Mouse (Mus musculus): Measurements from ENCODE around the gene Cox4i2.

Gene Cox4i2

GRCm38 (mm10) chr2:152799954-152800761, 46.2 kb downstream of the Cox4i2 start:
- in situ Hi-C loops (cut with MboI, MseI) = no loop called here

DNA sequence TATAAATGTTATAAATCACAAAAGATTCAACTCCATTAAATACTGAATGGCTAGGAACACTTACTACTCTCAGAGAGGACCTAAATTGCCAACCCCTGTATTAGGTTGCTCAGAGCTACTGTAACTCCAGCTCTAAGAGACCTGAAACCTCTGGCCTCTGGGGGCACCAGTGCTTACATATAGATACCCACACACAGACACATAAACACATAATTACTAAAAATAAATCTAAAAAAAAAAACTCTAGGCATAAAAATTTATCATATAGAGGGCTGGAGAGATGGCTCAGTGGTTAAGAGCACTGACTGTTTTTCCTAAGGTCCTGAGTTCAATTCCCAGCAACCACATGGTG, 46.8 kb downstream of the Cox4i2 start:
- in situ Hi-C loops (cut with MboI, MseI) = no loop called here

DNA sequence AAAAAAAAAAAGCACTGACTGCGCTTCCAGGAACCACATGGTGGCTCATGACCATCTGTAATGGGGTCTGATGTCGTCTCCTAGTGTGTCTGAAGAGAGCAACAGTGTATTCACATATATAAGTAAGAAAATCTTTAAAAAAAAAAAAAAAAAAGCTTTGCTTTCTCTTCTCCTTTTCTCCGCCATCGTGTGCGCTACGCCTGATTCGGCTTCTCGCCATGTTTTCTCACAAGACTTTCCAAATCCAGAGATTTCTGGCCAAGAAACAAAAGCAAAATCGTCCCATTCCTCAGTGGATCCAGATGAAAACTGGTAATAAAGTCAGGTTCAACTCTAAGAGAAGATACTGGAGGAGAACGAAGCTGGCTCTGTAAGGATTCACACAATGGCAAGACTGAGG, 48.3 kb downstream of the Cox4i2 start:
- in situ Hi-C loops (cut with MboI, MseI) = no loop called here

- in situ Hi-C loops (cut with MboI, MseI) = no loop called here
These were observed 49.1 kb downstream of the Cox4i2 start for GRCm38 (mm10) chr2:152803081-152803480.

DNA sequence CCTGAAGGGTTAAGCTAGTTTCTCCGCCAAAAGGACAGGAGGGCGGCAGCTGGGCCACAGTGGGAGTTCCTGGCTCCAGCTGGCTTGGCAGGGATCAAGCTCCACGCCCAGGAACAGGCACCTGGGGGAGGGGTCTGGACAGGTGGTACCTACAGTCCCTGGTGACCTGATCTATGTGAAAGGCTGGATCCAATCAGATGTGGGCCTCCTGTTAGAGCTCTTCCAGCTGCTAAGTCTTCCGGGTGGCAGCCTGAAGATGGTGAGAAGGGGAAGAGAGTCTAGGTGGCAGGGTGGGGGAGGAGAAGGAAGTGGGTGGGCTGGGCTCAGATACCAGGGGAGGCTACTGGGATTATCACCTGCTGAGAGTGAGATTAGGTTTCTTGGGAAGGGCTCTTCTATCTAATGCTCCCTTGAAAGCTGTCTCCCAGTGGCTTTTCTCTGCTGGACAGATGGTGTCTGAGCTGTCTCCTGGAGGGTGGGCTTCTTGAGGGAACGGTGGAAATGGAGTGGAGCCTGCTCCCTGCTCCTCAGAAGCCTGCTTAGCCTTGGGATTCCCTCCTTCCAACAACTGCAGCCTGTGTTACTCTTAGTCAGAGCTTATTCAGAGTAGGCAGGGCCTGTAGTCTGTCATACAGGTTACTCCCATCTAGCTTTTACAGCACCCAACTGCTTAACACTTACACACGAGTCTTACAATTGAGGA, 50.6 kb downstream of the Cox4i2 start:
- in situ Hi-C loops (cut with MboI, MseI) = no loop called here

- in situ Hi-C loops (cut with MboI, MseI) = no loop called here
These were observed 51.1 kb downstream of the Cox4i2 start for GRCm38 (mm10) chr2:152805111-152805490.

- in situ Hi-C loops (cut with MboI, MseI) = no loop called here
These were observed 52.1 kb downstream of the Cox4i2 start for GRCm38 (mm10) chr2:152806037-152806436.

- in situ Hi-C loops (cut with MboI, MseI) = no loop called here
These were observed 54.2 kb downstream of the Cox4i2 start for GRCm38 (mm10) chr2:152808178-152808577.

- in situ Hi-C loops (cut with MboI, MseI) = no loop called here
These were observed 56.4 kb downstream of the Cox4i2 start for GRCm38 (mm10) chr2:152810158-152810941.

DNA sequence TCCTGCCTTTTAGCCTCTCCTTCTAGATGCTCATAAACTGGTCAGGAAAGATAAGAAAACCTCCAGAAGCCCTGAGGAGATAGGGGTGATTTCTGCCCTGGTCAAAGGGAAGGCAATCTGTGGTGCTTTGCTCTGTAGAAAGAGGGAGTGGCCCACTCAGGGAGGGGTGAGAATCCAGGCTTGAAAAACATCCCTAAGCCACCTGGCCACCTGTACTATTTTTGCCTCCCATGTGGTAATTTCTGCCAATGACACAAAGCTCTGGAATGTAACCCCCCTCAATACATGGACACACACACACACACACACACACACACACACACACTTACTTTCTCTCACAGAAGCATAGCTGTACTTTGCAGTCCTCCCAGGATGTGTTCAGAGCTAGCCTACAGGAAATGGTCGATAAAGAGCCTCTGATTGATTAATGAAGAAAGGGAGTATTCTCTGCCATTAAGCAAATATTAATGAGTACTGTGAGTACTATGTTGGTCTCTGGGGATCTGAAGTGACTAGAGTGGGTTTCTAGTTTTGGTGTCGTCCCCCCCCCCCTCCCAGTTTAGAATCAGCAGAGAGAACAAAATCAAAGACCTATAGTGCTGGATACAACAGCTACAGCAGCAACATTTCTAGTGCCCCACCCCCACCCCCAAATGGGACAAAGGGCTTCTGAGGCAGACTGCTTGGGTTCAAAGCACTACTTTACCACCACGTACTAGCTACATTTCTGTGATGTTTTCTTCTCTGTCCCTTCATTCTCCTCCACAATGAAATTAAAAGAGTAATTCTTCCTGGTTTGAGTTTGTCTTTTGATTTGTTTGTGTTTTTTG, 57.6 kb downstream of the Cox4i2 start:
- in situ Hi-C loops (cut with MboI, MseI) = no loop called here

DNA sequence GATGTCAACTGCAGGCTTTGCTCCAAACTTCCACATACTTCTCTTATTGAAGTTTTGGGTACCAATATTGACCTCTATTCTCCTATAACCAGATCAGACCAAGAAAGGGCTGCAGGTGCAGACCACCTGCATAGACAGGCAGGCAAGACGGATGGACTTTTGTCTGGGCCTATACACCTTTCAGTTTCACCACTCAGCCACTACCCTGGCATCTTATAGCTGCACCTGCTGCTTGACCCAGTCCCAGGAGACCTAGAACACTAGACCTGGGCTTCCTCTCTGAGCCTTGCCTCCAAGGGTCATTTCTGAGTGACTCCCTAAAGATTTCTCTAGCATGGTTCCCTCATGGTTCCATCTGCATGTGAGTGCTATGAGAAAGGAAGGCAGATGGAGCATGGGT, 59.3 kb downstream of the Cox4i2 start:
- in situ Hi-C loops (cut with MboI, MseI) = no loop called here

- in situ Hi-C loops (cut with MboI, MseI) = no loop called here
These were observed 60.4 kb downstream of the Cox4i2 start for GRCm38 (mm10) chr2:152814213-152814874.
